Mouse (Mus musculus): ENCODE data around the gene Ciapin1. TPM values are rescaled to one million over a fixed set of nuclear protein-coding genes. Genes with fewer than 3 reads are reported as not detected.
"Not testable (repeated sequence)": the region's sequence is repeated elsewhere in the genome, so short reads cannot be mapped to it uniquely, and the experiment has no call there.

Gene Ciapin1
- polyA plus RNA-seq, 2 experiments from 2014 or later: 93.7 to 120 TPM

DNA sequence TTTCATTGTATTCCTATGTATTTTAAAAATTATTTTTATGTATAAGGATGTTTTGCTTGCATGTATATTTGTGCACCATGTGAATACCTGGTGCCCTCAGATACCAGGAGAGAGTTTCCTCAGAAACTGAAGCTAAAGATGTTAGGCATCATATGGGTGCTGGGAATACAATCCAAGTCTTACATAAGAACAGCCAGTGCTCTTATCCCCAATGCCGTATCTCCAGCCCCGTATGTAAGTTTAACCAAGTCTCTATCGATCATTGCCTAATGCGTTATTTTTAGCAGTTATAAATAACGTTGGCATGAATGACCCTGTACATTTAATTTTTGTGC lies 18.8 kb upstream of the Ciapin1 start:
- peak; percentile 3 for ATAC-seq

DNA sequence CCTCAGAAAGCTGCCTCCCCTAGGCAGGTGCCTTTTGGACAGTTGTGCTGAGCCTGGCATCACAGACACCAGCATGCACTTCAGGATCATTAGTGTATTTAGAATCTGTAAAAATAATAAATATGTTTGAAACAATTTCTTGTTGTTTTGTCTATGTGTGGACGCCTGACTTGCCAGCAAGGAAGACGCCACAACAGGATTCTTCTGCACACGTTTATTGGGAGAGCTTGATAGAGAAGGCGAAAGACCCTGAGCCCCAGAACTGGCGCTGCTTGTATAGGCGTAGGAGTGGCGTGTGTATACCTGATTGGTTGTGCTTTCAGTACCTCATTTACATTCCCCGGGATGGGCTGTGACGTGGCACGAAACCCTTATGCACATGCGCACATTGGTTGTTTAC lies 16.6 kb upstream of the Ciapin1 start:
- ATAC-seq: not testable (repeated sequence)

DNA sequence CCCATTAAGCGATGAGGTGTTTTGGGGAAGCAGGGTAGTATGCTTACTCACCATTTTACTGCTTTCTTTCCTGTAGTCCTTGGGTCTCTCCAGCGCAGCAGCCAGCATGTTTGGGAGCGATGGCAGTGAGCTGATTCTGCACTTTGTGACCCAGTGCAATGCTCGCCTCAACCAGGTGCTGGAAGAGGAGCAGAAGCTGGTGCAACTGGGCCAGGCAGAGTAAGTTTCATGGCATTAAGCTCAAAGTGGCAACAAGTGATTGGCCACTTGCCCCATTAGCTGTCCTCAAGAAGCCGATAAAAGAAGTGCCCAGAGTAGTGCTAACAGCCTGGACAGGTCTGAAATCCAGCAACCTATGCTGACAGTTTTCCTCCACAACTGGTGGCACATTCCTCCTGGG lies 11.9 kb upstream of the Ciapin1 start:
- no peak for ATAC-seq

DNA sequence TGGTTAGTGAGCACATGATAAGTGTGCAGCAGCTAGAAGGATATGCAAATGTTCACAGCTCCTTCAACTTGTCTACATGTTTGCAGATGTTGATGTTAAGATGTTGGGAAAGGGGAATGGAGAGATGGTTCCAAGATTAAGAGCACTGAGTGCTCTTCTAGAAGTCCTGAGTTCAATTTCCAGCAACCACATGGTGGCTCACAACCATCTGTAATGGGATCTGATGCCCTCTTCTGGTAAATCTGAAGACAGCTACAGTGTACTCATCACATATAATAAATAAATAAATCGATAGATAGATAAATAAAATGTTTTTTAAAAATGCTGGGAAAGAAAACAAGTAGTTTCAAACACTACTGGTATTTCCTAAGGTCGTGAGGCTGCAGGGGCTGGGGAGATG lies 3.0 kb upstream of the Ciapin1 start:
- ATAC-seq: no peak

DNA sequence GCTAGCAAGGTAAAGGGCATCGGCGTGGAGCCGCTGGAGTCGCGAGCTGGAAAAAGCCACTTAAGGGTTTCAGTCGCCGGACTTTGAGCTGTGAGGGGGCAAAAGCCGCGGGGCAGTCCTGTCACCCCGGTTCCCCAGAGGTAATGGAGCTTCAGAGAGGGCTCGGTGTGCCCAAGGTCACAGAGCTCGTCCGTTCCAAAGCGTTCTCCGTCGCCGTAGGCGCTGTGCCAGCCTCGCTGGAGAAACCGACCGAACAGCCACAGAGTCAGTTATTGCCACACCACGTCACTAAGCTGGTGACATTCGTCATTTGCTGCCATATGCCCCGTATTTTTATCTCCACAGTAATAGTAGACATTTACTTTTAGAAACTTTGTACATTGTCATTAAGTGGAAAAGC lies 442 bp upstream of the Ciapin1 start:
- peak; percentile 45 for ATAC-seq

DNA sequence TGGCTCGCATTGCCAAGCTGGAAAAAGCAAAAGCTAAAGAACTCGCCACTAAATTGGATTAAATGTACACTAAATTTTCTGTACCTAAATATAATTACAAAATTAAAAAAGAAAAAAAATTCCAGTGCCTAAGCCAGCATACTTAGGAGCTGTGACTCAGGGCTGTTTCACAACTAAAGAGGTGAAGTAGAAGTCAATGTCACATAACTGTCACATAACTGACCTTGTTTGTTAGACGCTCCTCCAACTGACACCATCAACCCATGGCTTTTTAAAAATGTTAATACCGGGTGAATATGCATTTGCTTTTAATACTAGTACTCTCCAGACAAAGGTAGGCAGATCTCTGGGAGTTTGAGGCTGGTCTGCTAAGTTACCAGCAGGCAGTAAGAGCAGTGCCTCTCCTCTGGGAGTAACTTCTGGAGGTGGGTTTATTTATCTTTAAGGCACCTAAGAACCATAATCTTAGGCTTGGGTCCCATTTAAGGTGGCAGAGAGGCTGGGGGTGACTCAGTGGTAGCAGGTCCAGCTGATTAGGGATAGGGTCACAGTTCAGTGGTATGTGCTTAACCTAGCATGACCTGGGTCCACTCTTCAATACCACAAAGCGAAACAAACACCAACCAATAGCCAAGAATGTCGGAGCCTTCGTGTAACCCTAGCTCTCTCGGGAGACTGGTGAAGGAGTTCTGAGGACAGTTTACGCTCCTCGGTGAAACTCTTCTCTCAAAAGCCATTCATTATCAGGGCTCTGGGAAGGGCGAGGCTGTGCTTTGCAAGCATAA lies 1.5 kb downstream of the Ciapin1 start:
- no peak for ATAC-seq

DNA sequence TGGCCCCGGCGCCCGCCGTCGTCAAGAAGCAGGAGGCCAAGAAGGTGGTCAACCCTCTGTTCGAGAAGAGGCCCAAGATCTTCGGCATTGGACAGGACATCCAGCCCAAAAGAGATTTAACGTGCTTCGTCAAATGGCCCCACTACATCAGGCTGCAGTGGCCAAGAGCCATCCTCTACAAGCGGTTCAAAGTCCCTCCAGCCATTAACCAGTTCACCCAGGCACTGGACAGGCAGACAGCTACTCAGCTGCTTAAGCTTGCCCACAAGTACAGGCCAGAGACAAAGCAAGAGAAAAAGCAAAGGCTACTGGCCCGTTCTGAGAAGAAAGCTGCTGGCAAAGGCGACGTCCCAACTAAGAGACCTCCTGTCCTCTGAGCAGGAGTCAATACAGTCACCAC lies 2.4 kb downstream of the Ciapin1 start:
- ATAC-seq: not testable (repeated sequence)

DNA sequence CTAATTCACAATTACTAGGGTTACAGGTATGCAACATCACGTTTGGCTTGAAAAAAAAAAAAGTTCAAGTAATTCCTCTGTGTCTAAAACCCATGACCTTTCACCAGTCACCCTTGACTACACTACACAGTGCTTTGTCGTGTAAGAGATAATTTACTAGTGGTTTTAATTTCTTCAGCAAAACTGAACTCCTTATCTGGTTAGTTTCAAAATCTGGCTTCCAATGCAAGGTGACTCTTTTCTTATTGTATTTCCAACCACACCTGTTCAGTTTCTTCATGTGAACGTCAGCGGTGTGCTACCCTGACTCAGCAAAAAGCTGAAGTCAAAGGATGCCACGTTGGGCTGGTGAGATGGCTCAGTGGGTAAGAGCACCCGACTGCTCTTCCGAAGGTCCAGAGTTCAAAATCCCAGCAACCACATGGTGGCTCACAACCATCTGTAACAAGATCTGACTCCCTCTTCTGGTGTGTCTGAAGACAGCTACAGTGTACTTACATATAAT lies 4.2 kb downstream of the Ciapin1 start:
- not testable (repeated sequence) for ATAC-seq

DNA sequence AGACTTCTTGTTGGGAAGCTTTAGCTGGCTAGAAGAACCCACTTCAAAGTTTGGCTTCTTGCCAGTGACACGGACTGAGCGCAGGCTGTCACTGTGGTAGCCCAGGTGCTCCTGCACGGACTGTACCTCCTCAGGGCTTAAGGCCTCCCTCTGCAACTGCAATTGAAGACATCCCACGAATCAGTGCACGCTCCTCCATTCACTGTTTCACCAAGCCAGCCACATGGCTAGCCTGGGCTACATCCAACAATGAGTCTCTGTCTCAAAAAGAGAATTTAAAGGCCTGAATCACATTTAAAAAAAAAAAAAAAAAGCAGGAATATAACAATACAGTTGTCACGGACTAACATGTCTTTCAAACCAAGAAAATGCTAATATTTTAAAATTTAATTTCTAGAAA lies 9.9 kb downstream of the Ciapin1 start:
- no peak for ATAC-seq

DNA sequence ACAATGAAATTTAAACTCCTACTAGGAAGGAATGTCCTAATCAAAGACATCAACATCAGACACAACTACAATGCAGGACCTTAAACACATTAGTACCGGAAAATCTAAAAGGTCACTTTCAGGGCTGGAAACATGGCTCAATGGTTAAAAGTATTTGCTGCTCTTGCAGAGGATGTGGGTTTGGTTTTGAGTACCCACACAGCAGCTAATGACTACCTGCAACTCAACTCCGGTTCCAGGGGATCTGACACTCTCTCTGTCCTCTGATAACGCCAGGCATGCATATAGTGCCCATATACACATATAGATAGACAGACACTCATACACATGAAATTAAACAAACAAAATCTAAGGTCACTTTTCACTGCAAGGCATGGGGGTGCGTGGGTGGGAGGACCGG lies 11.9 kb downstream of the Ciapin1 start:
- peak; percentile 66 for ATAC-seq

DNA sequence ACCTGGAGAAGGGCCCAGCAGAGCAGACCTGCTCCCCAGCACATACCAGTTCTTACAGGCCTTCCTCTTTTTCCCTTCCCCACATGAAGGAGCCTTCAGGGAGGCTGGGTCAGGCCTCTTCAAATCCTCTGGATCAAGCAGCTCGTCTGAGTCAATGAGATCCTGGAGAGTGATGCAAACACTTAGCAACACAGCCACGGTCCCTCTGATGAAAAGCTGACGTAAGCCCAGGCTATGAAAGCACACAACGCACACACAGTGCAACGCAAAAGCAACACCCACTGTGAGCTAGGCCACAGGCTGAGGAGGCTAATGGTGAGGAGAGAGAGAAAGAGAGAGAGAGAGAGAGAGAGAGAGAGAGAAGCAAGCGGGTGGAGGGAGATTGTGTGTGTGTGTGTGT lies 13.0 kb downstream of the Ciapin1 start:
- no peak for ATAC-seq

DNA sequence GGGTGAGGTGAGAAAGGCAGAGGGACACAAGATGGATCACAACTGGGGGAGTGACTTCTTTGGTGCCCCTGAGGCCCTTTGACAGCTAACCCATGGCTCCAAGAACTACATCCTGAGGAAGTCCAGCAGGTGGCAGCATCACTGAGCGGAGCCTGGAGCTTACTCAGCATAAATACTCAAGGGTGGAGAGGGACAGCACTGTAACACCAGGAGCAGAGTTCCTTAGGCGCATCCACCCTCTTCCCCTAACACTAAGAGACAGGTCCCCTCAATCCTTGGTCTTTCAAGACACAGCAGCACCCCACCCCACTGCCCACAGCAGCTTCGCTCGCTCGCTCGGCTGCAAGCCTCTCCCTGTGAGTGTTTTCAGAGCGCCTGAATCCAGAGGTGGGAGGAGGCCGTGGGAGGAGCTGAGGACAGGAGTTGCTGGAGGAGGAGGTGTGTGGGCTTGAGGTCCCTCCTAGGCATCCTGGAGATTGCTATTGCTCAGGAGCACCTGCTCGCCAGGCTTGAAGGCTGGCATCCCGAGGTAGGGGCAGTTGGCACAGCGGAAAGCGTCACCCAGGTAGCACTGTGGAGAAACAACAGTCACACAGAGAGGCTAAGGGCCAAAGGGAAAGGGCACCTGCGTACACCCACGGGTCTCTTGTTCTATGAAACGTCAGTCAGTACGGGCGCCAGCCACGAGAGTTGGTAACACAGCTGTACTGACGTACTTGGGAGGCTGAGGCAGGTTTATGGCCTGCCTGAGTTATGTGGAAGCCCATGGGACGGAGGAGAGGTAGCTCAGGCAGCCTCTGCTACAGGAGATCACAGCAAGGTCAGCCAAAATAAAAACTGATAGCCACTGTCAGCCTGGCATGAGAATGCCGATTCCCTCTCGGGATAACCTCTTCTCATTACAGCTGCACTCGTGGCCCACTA lies 15.3 kb downstream of the Ciapin1 start:
- ATAC-seq: no peak

DNA sequence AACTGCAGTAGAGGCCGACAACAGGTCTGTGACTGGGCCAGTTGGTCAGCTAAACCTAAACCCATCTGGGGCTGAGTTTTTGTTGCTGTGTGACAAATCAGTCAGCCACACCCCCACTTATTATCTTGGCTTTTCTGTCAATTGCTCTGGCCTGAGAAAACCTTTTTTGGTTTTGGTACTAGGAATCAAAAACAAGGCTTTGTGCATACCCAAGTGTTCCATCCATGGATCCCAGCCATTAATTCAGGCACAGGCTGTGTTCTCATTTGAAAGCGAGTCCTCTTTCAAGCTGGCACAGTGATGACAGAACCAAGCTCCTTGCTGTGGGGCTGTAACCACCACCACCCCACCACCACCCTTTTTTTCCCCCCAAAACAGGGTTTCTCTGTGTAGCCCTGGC lies 16.8 kb downstream of the Ciapin1 start:
- no peak for ATAC-seq

DNA sequence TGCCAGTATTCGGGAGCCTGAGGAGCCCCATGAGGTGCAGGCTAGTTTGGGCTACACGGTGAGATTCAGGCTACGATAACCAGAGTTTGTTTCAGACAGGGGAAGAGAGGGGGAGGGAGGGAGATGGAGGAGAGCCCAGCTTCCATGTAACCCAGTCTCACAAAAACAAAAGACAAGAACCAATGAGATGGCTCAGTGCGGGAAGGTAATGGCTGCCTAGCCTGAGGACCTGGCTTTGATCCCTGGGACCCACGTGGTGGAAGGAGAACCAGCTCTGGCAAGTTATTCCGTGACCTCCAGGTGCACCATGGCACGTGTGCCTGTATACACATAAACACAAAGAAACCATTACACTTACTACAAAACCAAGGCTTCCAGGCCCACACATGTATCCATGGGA lies 17.6 kb downstream of the Ciapin1 start:
- ATAC-seq: no peak

DNA sequence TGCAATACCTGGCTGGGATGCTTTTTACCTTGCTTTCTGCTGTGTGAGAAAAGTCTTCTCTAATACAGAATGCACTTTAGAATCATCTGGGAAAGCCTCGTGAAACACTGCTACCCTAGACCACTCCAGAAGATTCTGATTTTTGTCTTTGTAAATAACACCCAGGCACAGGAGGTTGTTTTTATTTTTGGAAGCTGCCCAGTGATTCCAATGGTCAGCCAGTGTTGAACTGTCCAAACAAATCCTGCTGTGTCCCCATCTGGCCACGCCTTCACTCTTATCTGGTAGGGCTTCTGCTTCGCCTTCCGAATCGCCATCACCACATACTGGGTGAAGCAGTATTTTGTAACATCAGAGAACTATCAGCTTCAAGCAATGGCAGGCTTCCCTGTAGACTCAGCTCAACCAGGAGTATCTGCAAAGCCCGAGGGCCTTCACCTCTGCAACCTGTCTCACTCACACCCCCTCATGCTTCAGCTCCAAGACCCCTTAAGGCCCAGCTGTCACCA lies 18.4 kb downstream of the Ciapin1 start:
- no peak for ATAC-seq

DNA sequence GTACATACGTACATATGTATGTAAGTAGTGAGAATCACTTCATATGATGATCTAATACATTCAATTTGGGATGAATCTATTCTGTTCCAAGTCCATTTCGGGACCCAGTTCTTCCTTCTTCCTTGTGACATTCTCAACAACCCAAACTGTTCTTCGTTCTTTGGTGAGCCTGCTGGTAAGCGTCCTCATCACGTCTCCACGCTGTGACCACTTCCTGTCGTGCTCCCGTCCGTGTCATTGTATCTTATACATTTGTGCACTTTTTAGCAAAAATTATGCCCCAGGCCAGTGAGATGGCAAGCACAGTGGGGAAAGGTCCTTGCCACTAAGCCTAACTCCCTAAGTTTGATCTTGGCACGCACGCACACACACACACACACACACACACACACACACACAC lies 20.2 kb downstream of the Ciapin1 start:
- peak; percentile 42 for ATAC-seq

DNA sequence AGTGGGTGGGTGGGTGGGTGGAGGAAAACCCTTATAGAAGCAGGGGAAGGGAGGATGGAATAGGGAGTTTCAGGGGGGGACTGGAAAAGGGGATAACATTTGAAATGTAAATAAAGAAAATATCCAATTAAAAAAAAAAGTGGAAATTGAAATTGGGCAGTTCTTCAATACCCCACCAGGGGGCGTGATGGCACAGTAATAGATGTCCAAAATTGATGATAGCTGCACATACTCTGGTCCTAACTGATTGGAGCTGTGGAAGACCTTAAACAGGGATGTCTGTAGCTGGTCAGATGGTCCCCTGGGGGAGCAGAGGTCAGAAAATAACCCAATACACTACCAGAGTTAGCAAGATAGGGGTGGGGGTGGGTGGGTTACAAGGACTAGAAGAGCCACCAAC lies 23.6 kb downstream of the Ciapin1 start:
- ATAC-seq: no peak

DNA sequence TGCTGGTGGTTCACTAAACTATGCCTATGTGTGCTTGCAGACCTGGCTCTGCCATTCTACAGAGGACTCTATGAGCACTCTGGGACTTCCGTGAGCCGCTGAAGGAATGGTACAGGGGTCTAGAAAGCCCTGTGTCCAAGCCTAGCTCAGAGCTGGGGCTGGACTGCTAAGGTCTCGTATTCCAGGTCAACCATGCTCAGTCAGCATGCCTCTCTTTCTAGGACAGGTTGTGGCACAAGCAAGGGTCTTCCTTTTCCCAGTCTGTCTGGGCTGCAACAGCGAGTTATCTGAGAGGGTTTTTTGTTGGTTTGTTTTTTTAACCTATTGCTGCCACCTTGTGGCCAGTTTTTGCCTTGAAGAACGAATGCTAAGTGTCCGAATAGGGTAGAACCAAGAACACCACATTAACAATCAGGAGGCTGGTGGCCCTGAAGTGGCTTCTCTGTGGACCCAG lies 25.5 kb downstream of the Ciapin1 start:
- peak; percentile 63 for ATAC-seq

DNA sequence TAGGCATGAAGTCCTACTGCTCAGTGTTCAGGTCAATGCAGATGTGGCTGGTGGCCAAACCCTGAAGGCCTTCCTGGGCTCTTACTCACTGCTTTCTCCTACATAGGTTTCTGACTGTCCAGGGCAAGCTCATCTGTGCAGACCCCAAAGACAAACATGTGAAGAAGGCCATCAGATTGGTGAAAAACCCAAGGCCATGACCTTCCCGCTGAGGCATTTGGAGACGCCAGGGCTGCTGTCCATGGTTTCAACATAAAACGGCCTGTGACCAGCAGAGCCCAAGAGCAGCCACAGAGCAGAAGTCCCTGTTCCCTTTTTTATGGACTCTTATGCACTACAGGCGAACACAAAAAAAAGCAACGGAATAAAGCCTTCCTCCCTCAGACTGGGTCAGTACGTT lies 26.5 kb downstream of the Ciapin1 start:
- ATAC-seq: no peak

DNA sequence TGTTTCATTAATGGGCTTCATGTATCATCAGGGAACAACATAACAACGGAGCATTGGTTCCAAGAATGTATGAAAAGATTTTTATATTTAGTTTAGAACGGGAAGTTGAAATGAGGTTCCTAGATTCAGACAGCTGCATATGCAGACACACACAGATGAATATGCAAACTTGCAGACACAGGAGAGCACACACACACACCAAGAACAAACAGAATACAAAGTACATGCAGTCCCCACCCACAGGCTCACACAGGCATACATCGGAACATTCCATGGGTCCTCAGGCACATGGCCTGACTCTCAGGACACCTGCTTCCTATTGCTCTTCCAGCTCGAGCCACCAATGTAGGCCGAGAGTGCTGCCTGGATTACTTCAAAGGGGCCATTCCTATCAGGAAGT lies 27.3 kb downstream of the Ciapin1 start:
- ATAC-seq: no peak

DNA sequence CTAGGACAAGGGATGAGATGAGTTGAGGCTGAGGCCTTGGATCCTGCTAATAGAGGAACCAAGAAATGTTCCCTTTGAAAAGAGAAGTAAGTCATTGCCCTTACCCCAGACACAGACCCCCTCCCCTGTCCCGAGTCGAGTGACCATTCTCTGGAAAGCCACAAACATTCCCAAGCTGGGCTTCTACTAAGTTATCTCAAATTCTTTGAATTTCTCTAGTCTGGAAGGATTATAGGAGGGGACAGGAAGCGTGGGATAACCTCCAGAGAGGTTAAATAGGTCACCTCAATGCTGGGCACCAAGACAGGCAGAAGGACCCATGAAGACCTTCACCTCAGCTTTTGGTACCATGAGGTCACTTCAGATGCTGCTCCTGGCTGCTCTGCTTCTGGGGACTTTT lies 28.0 kb downstream of the Ciapin1 start, which contains the start of gene Ccl17:
Gene Ccl17 (plus strand): TSS at position 301 of the 400 bp plus-strand sequence.
- ATAC-seq: no peak

DNA sequence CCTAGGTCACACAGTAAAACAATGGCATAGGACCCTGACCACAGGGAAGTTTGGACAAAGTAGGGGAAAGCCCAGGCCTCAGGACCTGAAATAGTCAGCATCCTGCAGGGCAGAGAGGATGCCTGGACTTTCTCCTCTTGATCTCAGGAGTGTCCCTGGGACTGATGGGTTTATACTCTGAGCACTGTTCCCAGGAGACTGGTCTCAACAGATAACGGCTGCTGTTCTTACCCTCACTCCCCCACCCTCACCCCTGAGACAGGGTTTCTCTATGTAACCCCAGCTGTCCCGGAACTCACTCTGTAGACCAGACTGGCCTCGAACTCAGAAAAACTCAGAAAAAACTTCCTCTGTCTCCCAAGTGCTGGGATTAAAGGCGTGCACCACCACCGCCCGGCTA lies 29.8 kb downstream of the Ciapin1 start:
- no peak for ATAC-seq

DNA sequence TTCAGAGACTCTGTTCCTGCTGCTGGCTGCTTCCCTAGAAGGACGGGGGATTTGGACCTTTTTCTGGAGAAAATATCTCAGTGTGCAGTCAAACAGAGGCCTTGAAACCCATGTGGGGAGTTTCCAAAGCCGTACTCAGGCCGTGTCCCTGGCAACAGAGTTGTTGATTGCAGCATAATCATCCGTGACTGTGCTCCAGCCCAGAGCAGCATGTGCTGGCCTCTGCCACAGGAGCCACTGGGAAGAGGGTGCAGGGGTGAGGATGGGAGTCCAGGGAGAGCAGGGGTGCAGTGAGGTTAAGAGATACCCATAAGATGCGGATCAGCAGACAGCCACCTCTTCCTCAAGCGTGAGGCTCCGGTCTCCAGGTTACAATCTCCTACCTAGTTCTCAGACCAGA lies 30.7 kb downstream of the Ciapin1 start:
- no peak for ATAC-seq
